In genomic region chr12:99220333-99220732, GRCm38 (mm10) we compare ENCODE assay signal across 8 mouse cellular contexts.
DNase-seq lines count a peak whose midpoint lies in the region.

No protein-coding gene starts in this region.

- DNase-seq in adrenal gland, postnatal 10 days, result peak; percentile 44
- DNase-seq in adrenal gland, postnatal 25 days, result no peak
- DNase-seq in embryo, embryonic 11 days, result peak; percentile 92
- peak; percentile 68 for DNase-seq in hindlimb bud, embryonic 11.5 days (ENCODE audit: extremely low spot score, low read depth, low spot score)
- DNase-seq in neural tube, embryonic 10.5 days (ENCODE audit: extremely low spot score, low spot score), result peak; percentile 77
- no peak for DNase-seq in natural killer cell, adult 2 months (ENCODE audit: low spot score in 2 of 2)
- no peak for DNase-seq in MN1 (ENCODE audit: low spot score)
- no peak for DNase-seq in spleen, adult 18-20 months

Comparison
In these comparisons a context has a peak if more than half of its experiments do, and no peak if none do; other contexts are left out.
1. DNase-seq: peak in adrenal gland, postnatal 10 days (single experiment), embryo, embryonic 11 days (single experiment), hindlimb bud, embryonic 11.5 days (single experiment) and neural tube, embryonic 10.5 days (single experiment); none in adrenal gland, postnatal 25 days (single experiment), natural killer cell, adult 2 months (0 of 2), MN1 (single experiment) and spleen, adult 18-20 months (0 of 2).